Mouse (Mus musculus): ENCODE data around the gene Camk1. TPM values are rescaled to one million over a fixed set of nuclear protein-coding genes. Genes with fewer than 3 reads are reported as not detected.

The Camk1 gene
- polyA plus RNA-seq, 1 experiment from 2014 or later: 56.1 TPM

GRCm38 (mm10) chr6:113377172-113377495, 33.4 kb upstream of the Camk1 start:
- peak overlapping the region; percentile 99 for H3K4me3 ChIP-seq
- no peak for ATAC-seq
- peaks cover 24% of the 10 kb centered on the region for H3K4me1 ChIP-seq
- peak overlapping the region; percentile 98 for H3K9ac ChIP-seq
- peaks cover 57% of the 10 kb centered on the region for H3K36me3 ChIP-seq (ENCODE audit: poor library complexity, severe bottlenecking)
- H3K9me3 ChIP-seq (replicated peaks): no peaks in the 10 kb centered on the region
- H3K27ac ChIP-seq: peak overlapping the region; percentile 93
- peak overlapping the region; percentile 99 for H3K4me2 ChIP-seq
- WGBS: 9% methylated on average over 7 of the region's 7 CpGs
- no peaks in the 10 kb centered on the region for H3K27me3 ChIP-seq

- Histone ChIP-seq H3K9me3 (replicated peaks) (no peaks in the 10 kb centered on the region), H3K4me2 (no peak overlapping the region), H3K27ac (no peak overlapping the region), H3K9ac (0 out of 2 replicates have a peak overlapping the region, but pooled peaks have one; percentile 5), H3K4me3 (no peak overlapping the region), H3K27me3 (no peaks in the 10 kb centered on the region), H3K36me3 (ENCODE audit: poor library complexity, severe bottlenecking) (peaks cover 75% of the 10 kb centered on the region), H3K4me1 (peaks cover 13% of the 10 kb centered on the region)
- 96% methylated on average over 4 of the region's 4 CpGs for WGBS
- no peak for ATAC-seq
Observed at GRCm38 (mm10) chr6:113373491-113373890, 29.7 kb upstream of the Camk1 start.

- Histone ChIP-seq H3K27ac (no peak overlapping the region), H3K4me1 (no peaks in the 10 kb centered on the region), H3K36me3 (ENCODE audit: poor library complexity, severe bottlenecking) (peaks cover 90% of the 10 kb centered on the region), H3K27me3 (no peaks in the 10 kb centered on the region), H3K4me2 (no peak overlapping the region), H3K4me3 (no peak overlapping the region), H3K9me3 (replicated peaks) (no peaks in the 10 kb centered on the region), H3K9ac (no peak overlapping the region)
- ATAC-seq: no peak
- 95% methylated on average over 20 of the region's 20 CpGs for WGBS
Observed at GRCm38 (mm10) chr6:113370194-113370929, 26.6 kb upstream of the Camk1 start.

GRCm38 (mm10) chr6:113368577-113368976, 24.8 kb upstream of the Camk1 start:
- no peaks in the 10 kb centered on the region for H3K4me1 ChIP-seq

GRCm38 (mm10) chr6:113368124-113368523, 24.3 kb upstream of the Camk1 start:
- Histone ChIP-seq H3K4me1 (no peaks in the 10 kb centered on the region), H3K9me3 (replicated peaks) (no peaks in the 10 kb centered on the region), H3K4me2 (no peak overlapping the region), H3K27me3 (no peaks in the 10 kb centered on the region), H3K27ac (no peak overlapping the region), H3K4me3 (no peak overlapping the region), H3K36me3 (ENCODE audit: poor library complexity, severe bottlenecking) (peaks cover 68% of the 10 kb centered on the region), H3K9ac (no peak overlapping the region)
- WGBS: 92% methylated on average over 7 of the region's 7 CpGs
- no peak for ATAC-seq

More at GRCm38 (mm10) chr6:113368577-113368976, 24.8 kb upstream of the Camk1 start:
- 74% methylated on average over 5 of the region's 5 CpGs for WGBS
- H3K36me3 ChIP-seq (ENCODE audit: poor library complexity, severe bottlenecking): peaks cover 72% of the 10 kb centered on the region
- no peaks in the 10 kb centered on the region for H3K27me3 ChIP-seq
- H3K9me3 ChIP-seq (replicated peaks): no peaks in the 10 kb centered on the region
- no peak overlapping the region for H3K4me2 ChIP-seq
- ATAC-seq: no peak
- no peak overlapping the region for H3K27ac ChIP-seq
- no peak overlapping the region for H3K4me3 ChIP-seq
- no peak overlapping the region for H3K9ac ChIP-seq

- 90% methylated on average over 1 of the region's 1 CpGs for WGBS
Observed at GRCm38 (mm10) chr6:113367574-113367973, 23.8 kb upstream of the Camk1 start.

GRCm38 (mm10) chr6:113366639-113367038, 22.9 kb upstream of the Camk1 start:
- H3K9me3 ChIP-seq (replicated peaks): no peaks in the 10 kb centered on the region
- no peak overlapping the region for H3K4me2 ChIP-seq
- no peaks in the 10 kb centered on the region for H3K27me3 ChIP-seq
- H3K4me3 ChIP-seq: no peak overlapping the region
- H3K27ac ChIP-seq: no peak overlapping the region
- peaks cover 53% of the 10 kb centered on the region for H3K36me3 ChIP-seq (ENCODE audit: poor library complexity, severe bottlenecking)
- WGBS: 94% methylated on average over 6 of the region's 6 CpGs
- no peak overlapping the region for H3K9ac ChIP-seq
- H3K4me1 ChIP-seq: no peaks in the 10 kb centered on the region
- ATAC-seq: no peak

More at GRCm38 (mm10) chr6:113367574-113367973, 23.8 kb upstream of the Camk1 start:
- Histone ChIP-seq H3K9me3 (replicated peaks) (no peaks in the 10 kb centered on the region), H3K27ac (no peak overlapping the region), H3K4me3 (no peak overlapping the region), H3K27me3 (no peaks in the 10 kb centered on the region), H3K9ac (no peak overlapping the region), H3K4me1 (no peaks in the 10 kb centered on the region), H3K4me2 (no peak overlapping the region), H3K36me3 (ENCODE audit: poor library complexity, severe bottlenecking) (peaks cover 62% of the 10 kb centered on the region)
- no peak for ATAC-seq

GRCm38 (mm10) chr6:113364518-113365135, 20.8 kb upstream of the Camk1 start:
- Histone ChIP-seq H3K9ac (no peak overlapping the region), H3K27ac (no peak overlapping the region), H3K36me3 (ENCODE audit: poor library complexity, severe bottlenecking) (peaks cover 33% of the 10 kb centered on the region), H3K4me1 (no peaks in the 10 kb centered on the region), H3K4me3 (no peak overlapping the region), H3K4me2 (no peak overlapping the region), H3K9me3 (replicated peaks) (no peaks in the 10 kb centered on the region), H3K27me3 (no peaks in the 10 kb centered on the region)
- WGBS: 72% methylated on average over 8 of the region's 8 CpGs
- ATAC-seq: no peak

- H3K4me2 ChIP-seq: no peak overlapping the region
- H3K9ac ChIP-seq: no peak overlapping the region
- ATAC-seq: no peak
- H3K4me1 ChIP-seq: no peaks in the 10 kb centered on the region
- 96% methylated on average over 1 of the region's 1 CpGs for WGBS
- no peak overlapping the region for H3K4me3 ChIP-seq
- H3K9me3 ChIP-seq (replicated peaks): no peaks in the 10 kb centered on the region
- H3K27me3 ChIP-seq: no peaks in the 10 kb centered on the region
- H3K36me3 ChIP-seq (ENCODE audit: poor library complexity, severe bottlenecking): peaks cover 13% of the 10 kb centered on the region
- no peak overlapping the region for H3K27ac ChIP-seq
Observed at GRCm38 (mm10) chr6:113362241-113362640, 18.5 kb upstream of the Camk1 start.

GRCm38 (mm10) chr6:113361476-113361875, 17.7 kb upstream of the Camk1 start:
- Histone ChIP-seq H3K36me3 (ENCODE audit: poor library complexity, severe bottlenecking) (peaks cover 6% of the 10 kb centered on the region), H3K9me3 (replicated peaks) (no peaks in the 10 kb centered on the region), H3K9ac (no peak overlapping the region), H3K4me2 (no peak overlapping the region), H3K27me3 (no peaks in the 10 kb centered on the region), H3K4me1 (no peaks in the 10 kb centered on the region), H3K4me3 (no peak overlapping the region), H3K27ac (no peak overlapping the region)
- ATAC-seq: no peak
- WGBS: 73% methylated on average over 4 of the region's 4 CpGs

GRCm38 (mm10) chr6:113353696-113354095, 9.9 kb upstream of the Camk1 start:
- H3K4me1 ChIP-seq: no peaks in the 10 kb centered on the region
- no peak overlapping the region for H3K4me2 ChIP-seq
- no peak overlapping the region for H3K27ac ChIP-seq
- H3K36me3 ChIP-seq (ENCODE audit: poor library complexity, severe bottlenecking): no peaks in the 10 kb centered on the region
- no peak for ATAC-seq
- H3K27me3 ChIP-seq: no peaks in the 10 kb centered on the region
- 75% methylated on average over 3 of the region's 3 CpGs for WGBS
- no peaks in the 10 kb centered on the region for H3K9me3 ChIP-seq (replicated peaks)
- H3K9ac ChIP-seq: no peak overlapping the region
- H3K4me3 ChIP-seq: no peak overlapping the region

GRCm38 (mm10) chr6:113352820-113353219, 9.0 kb upstream of the Camk1 start:
- H3K9ac ChIP-seq: no peak overlapping the region
- H3K27me3 ChIP-seq: no peaks in the 10 kb centered on the region
- H3K36me3 ChIP-seq (ENCODE audit: poor library complexity, severe bottlenecking): no peaks in the 10 kb centered on the region
- H3K4me2 ChIP-seq: no peak overlapping the region
- ATAC-seq: no peak
- no peak overlapping the region for H3K4me3 ChIP-seq
- H3K9me3 ChIP-seq (replicated peaks): no peaks in the 10 kb centered on the region
- no peaks in the 10 kb centered on the region for H3K4me1 ChIP-seq
- H3K27ac ChIP-seq: no peak overlapping the region
- 81% methylated on average over 3 of the region's 3 CpGs for WGBS

Measured in forebrain, embryonic 13.5 days (tissue).